Mouse (Mus musculus) heart, embryonic 12.5 days (tissue): ENCODE results near the gene Pde8a. TPM values are rescaled to one million over a fixed set of nuclear protein-coding genes. Genes with fewer than 3 reads are reported as not detected.

Source experiments
- ATAC-seq: fragments of 200-750 bp; cut with Nextera tagmentation; 2 replicates; pipeline ENCODE4 v1.8.0; 2017; ENCODE audit warnings: moderate TSS enrichment, moderate library complexity; ENCODE audit not compliant: insufficient number of reproducible peaks, low FRiP score
- H3K27ac ChIP-seq: fragments of 300-500 bp; sonication (generic); 2 replicates; pipeline ENCODE4 v1.5.1; 2016; ENCODE audit warnings: mild to moderate bottlenecking, moderate library complexity; ENCODE audit not compliant: poor library complexity, severe bottlenecking
- H3K27me3 ChIP-seq: fragments of 300-500 bp; sonication (generic); replicated peaks from 2 replicates; pipeline ENCODE4 v1.6.1; 2016; ENCODE audit warnings: mild to moderate bottlenecking, moderate library complexity
- H3K36me3 ChIP-seq: fragments of 300-500 bp; sonication (generic); 2 replicates; pipeline ENCODE4 v1.6.1; 2016; ENCODE audit warnings: mild to moderate bottlenecking, moderate library complexity
- H3K4me1 ChIP-seq: fragments of 300-500 bp; sonication (generic); replicated peaks from 2 replicates; pipeline ENCODE4 v1.6.1; 2016; ENCODE audit warnings: mild to moderate bottlenecking
- H3K4me2 ChIP-seq: fragments of 300-500 bp; sonication (generic); 2 replicates; pipeline ENCODE4 v1.6.1; 2016; ENCODE audit warnings: mild to moderate bottlenecking, moderate library complexity
- H3K4me3 ChIP-seq: fragments of 300-500 bp; sonication (generic); 2 replicates; pipeline ENCODE4 v1.5.1; 2016; ENCODE audit warnings: mild to moderate bottlenecking
- H3K9ac ChIP-seq: fragments of 300-500 bp; sonication (generic); 2 replicates; pipeline ENCODE4 v1.6.1; 2016; ENCODE audit warnings: mild to moderate bottlenecking, moderate library complexity
- H3K9me3 ChIP-seq: fragments of 300-500 bp; sonication (generic); replicated peaks from 2 replicates; pipeline ENCODE4 v1.6.1; 2016; ENCODE audit warnings: mild to moderate bottlenecking, moderate library complexity
- WGBS: fragments of 180-500 bp; shearing (Covaris S2); methylation state at CpG from one replicate; pipeline ENCODE4 v1.1.7; 2016; 5-methylcytosine and 5-hydroxymethylcytosine counted together
- polyA plus RNA-seq: library from polyadenylated mRNA; unstranded; fragments of >200 nt; fragmentation: Nextera tagmentation; extraction: Ambion mirVana; gene quantifications from 2 replicates; pipeline ENCODE4 v1.2.1, GENCODE M21; 2016

Pde8a gene
- polyA plus RNA-seq, 1 experiment from 2014 or later: 3.9 TPM

GRCm38 (mm10) chr7:81235600-81236223 lies 22.3 kb downstream of the Pde8a start:
- no peaks in the 10 kb centered on the region for H3K9me3 ChIP-seq
- no peak for ATAC-seq
- H3K9ac ChIP-seq: no peak overlapping the region
- no peaks in the 10 kb centered on the region for H3K36me3 ChIP-seq
- no peaks in the 10 kb centered on the region for H3K27me3 ChIP-seq
- no peaks in the 10 kb centered on the region for H3K4me1 ChIP-seq
- WGBS: 68% methylated on average over 4 of the region's 4 CpGs
- H3K27ac ChIP-seq: no peak overlapping the region
- no peak overlapping the region for H3K4me3 ChIP-seq
- H3K4me2 ChIP-seq: no peak overlapping the region

GRCm38 (mm10) chr7:81243361-81243760 lies 30.0 kb downstream of the Pde8a start:
- ATAC-seq: no peak
- Histone ChIP-seq H3K9me3 (0 out of 2 replicates have a peak, but pooled peaks cover 5% of the 10 kb centered on the region), H3K4me3 (no peak overlapping the region), H3K4me2 (no peak overlapping the region), H3K9ac (no peak overlapping the region), H3K4me1 (no peaks in the 10 kb centered on the region), H3K27ac (no peak overlapping the region), H3K36me3 (no peaks in the 10 kb centered on the region), H3K27me3 (no peaks in the 10 kb centered on the region)
- WGBS: 49% methylated on average over 5 of the region's 5 CpGs

DNA sequence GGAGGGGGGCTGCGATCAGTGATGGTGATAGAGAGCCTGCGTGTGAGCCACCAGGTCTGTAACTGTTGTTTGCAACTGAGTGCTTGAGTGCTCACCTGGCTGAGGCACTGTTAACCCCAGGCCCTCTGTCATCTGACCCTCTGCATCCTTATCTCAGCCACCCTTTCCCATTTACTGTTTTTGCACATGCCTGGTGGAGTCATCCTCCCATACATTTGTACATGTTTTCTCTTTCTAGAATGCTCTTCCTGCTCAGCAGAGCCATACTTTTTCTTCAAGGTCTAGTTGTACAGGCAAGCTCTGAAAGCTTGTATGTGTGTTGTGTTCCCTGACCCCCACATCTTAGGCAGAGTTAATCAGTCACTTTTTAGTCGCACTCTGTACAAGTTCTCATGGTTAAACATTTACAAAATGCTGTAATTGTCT lies 36.5 kb downstream of the Pde8a start:
- H3K9ac ChIP-seq: no peak overlapping the region
- 83% methylated on average over 3 of the region's 3 CpGs for WGBS
- H3K4me3 ChIP-seq: no peak overlapping the region
- H3K4me2 ChIP-seq: no peak overlapping the region
- no peak overlapping the region for H3K27ac ChIP-seq
- no peaks in the 10 kb centered on the region for H3K27me3 ChIP-seq
- no peak for ATAC-seq
- H3K4me1 ChIP-seq: no peaks in the 10 kb centered on the region; the same call in 1 of the 2 replicates
- H3K9me3 ChIP-seq: 0 out of 2 replicates have a peak, but pooled peaks cover 1% of the 10 kb centered on the region
- no peaks in the 10 kb centered on the region for H3K36me3 ChIP-seq

DNA sequence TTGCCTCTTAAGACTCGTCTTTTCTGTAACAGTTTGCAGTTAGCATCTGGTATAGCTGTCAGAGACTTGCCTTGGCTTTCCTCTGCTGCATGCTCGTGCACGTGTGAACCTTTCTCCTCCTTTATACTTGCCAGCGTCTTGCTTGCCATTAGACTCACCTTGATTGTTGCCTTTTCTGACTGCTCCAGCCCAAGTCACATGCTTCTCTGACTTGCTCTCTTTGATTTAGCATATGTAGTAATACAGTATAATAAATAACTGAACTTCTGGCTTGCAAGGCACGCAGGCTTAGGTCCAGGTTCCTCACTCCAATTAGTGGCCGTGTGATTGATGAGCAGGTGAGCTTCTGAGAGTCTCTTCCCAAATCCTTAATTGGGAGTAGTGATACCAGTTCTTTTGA lies 37.2 kb downstream of the Pde8a start:
- ATAC-seq: no peak
- H3K9ac ChIP-seq: no peak overlapping the region
- H3K36me3 ChIP-seq: no peaks in the 10 kb centered on the region
- H3K4me2 ChIP-seq: no peak overlapping the region
- H3K9me3 ChIP-seq: no peaks in the 10 kb centered on the region
- H3K27ac ChIP-seq: no peak overlapping the region
- 79% methylated on average over 6 of the region's 6 CpGs for WGBS
- H3K4me3 ChIP-seq: no peak overlapping the region
- H3K27me3 ChIP-seq: no peaks in the 10 kb centered on the region
- no peaks in the 10 kb centered on the region; the same call in 1 of the 2 replicates for H3K4me1 ChIP-seq

DNA sequence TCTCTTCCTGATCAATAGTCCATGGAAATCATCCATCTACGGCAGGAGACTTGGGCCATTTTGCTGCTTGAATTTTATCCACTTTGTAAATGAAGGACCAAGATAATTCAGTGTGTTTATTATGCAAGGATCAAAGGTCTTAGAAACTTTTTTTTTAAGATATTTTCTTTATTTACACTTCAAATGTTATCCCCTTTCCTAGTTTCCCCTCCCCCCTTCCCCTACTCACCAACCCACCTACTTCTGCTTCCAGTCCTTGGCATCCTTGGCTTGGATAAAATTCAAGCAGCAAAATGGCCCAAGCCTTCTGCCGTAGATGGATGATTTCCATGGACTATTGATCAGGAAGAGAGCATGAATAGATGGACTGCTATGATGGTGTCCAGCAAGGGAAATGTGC lies 38.1 kb downstream of the Pde8a start:
- no peak overlapping the region for H3K27ac ChIP-seq
- H3K4me3 ChIP-seq: no peak overlapping the region
- H3K27me3 ChIP-seq: no peaks in the 10 kb centered on the region
- H3K4me2 ChIP-seq: no peak overlapping the region
- WGBS: 83% methylated on average over 2 of the region's 2 CpGs
- no peak overlapping the region for H3K9ac ChIP-seq
- H3K9me3 ChIP-seq: no peaks in the 10 kb centered on the region
- H3K4me1 ChIP-seq: no peaks in the 10 kb centered on the region; the same call in 1 of the 2 replicates
- no peaks in the 10 kb centered on the region for H3K36me3 ChIP-seq
- no peak for ATAC-seq

DNA sequence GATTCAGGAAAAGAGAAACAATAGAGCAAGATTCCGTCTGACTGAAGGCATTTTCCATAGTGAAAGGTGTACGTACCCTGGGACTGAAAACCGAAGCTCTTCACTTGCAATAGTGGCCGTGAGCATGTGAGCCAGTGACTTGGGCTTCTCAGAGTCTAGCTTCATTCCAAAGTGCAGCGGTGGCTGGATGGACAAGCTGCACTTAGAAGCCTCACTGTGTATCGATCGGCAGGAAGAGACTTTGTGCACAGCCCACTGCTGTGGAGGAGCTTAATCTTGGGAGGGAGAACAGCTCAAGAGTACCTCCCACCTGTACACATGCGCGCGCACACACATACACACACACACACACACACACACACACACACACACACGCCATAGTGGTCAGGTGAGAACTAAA lies 39.9 kb downstream of the Pde8a start:
- Histone ChIP-seq H3K36me3 (no peaks in the 10 kb centered on the region), H3K4me2 (no peak overlapping the region), H3K4me3 (no peak overlapping the region), H3K9me3 (no peaks in the 10 kb centered on the region), H3K4me1 (no peaks in the 10 kb centered on the region; the same call in 1 of the 2 replicates), H3K27ac (no peak overlapping the region), H3K9ac (no peak overlapping the region), H3K27me3 (no peaks in the 10 kb centered on the region)
- ATAC-seq: no peak; the same call in 1 of the 2 replicates
- WGBS: 65% methylated on average over 11 of the region's 11 CpGs

GRCm38 (mm10) chr7:81254579-81254978 lies 41.2 kb downstream of the Pde8a start:
- Histone ChIP-seq H3K9ac (no peak overlapping the region), H3K4me1 (no peaks in the 10 kb centered on the region; the same call in 1 of the 2 replicates), H3K27me3 (no peaks in the 10 kb centered on the region), H3K36me3 (no peaks in the 10 kb centered on the region), H3K4me3 (no peak overlapping the region), H3K9me3 (no peaks in the 10 kb centered on the region), H3K27ac (no peak overlapping the region), H3K4me2 (no peak overlapping the region)
- ATAC-seq: no peak

DNA sequence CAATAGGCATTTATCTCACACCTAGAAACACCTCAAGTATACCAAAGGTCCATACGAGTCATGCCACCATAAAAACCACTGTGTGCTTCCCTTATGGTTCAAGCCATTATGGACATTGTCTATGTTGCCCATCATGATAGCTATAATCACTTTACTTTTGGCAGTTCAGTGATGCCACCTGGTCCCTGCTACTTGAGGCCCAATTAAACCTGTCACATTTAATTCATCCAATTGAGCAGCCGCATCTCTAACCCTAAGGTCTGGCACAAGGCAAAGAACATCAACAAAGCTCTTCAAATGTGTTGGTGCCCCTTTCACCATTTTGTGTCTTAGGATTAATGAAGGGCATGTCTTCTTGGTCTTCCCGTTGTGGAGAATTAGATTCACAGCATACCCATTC lies 42.1 kb downstream of the Pde8a start:
- no peaks in the 10 kb centered on the region for H3K9me3 ChIP-seq
- no peaks in the 10 kb centered on the region for H3K36me3 ChIP-seq
- no peak for ATAC-seq
- no peak overlapping the region for H3K4me2 ChIP-seq
- H3K4me1 ChIP-seq: no peaks in the 10 kb centered on the region; the same call in 1 of the 2 replicates
- no peak overlapping the region for H3K9ac ChIP-seq
- H3K27me3 ChIP-seq: no peaks in the 10 kb centered on the region
- 84% methylated on average over 3 of the region's 3 CpGs for WGBS
- no peak overlapping the region for H3K27ac ChIP-seq
- no peak overlapping the region for H3K4me3 ChIP-seq

DNA sequence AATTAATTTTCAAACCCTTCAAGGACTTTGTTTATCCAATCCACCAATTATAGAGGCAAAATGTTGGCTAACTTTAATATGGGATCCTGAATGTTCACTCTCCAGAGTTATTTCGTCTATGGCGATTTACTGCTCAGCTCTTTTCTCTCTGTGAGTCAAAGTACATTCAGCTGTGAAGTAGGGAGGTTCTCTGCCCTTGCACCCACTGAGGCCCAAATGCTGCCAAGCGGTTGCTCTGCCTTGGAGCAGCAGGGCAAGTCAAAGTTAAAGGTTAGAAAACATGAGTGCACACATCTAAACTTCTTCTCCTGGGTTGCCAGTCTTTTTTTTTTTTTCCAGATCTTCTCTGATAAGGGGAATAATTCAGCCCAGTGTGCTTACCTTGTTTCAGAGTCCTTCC lies 43.4 kb downstream of the Pde8a start:
- 84% methylated on average over 3 of the region's 3 CpGs for WGBS
- Histone ChIP-seq H3K4me3 (no peak overlapping the region), H3K36me3 (no peaks in the 10 kb centered on the region), H3K27ac (no peak overlapping the region), H3K9me3 (no peaks in the 10 kb centered on the region), H3K27me3 (no peaks in the 10 kb centered on the region), H3K4me1 (peaks cover 7% of the 10 kb centered on the region), H3K9ac (no peak overlapping the region), H3K4me2 (no peak overlapping the region)
- ATAC-seq: no peak

DNA sequence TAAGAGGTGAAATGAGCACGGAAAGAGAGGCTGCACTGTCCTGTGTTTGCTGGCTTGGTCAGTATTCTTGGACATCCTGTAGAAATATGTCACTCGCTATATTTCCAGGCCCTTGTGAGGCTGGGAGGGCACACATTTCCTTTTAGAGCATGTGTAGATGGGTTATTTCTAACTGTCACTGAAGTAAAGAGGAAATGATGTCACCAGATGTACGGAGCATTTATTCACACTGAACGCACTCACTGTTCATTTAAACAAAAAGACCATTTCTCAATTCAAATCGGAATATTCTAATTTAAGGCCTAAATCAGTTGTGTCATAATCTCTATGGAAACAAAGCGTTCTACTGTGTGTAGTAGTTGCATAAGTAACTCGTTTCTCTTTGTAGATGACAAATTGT lies 48.2 kb downstream of the Pde8a start:
- WGBS: 63% methylated on average over 7 of the region's 7 CpGs
- Histone ChIP-seq H3K4me2 (no peak overlapping the region), H3K36me3 (no peaks in the 10 kb centered on the region), H3K9me3 (no peaks in the 10 kb centered on the region), H3K27ac (no peak overlapping the region), H3K4me1 (peaks cover 7% of the 10 kb centered on the region; the same call in 1 of the 2 replicates), H3K4me3 (no peak overlapping the region), H3K9ac (no peak overlapping the region), H3K27me3 (no peaks in the 10 kb centered on the region)
- ATAC-seq: no peak

GRCm38 (mm10) chr7:81272908-81273307 lies 59.5 kb downstream of the Pde8a start:
- no peaks in the 10 kb centered on the region for H3K27me3 ChIP-seq
- H3K9me3 ChIP-seq: no peaks in the 10 kb centered on the region
- H3K36me3 ChIP-seq: no peaks in the 10 kb centered on the region
- ATAC-seq: no peak
- H3K4me3 ChIP-seq: no peak overlapping the region
- H3K4me2 ChIP-seq: no peak overlapping the region
- no peak overlapping the region for H3K27ac ChIP-seq
- H3K4me1 ChIP-seq: 0 out of 2 replicates have a peak, but pooled peaks cover 2% of the 10 kb centered on the region
- H3K9ac ChIP-seq: no peak overlapping the region
- whole genome bisulfite sequencing: 46% methylated on average over 3 of the region's 3 CpGs

- H3K9me3 ChIP-seq: no peaks in the 10 kb centered on the region
- no peak overlapping the region for H3K27ac ChIP-seq
- 71% methylated on average over 6 of the region's 6 CpGs for WGBS
- no peaks in the 10 kb centered on the region for H3K27me3 ChIP-seq
- H3K4me2 ChIP-seq: no peak overlapping the region
- no peak for ATAC-seq
- no peaks in the 10 kb centered on the region for H3K36me3 ChIP-seq
- H3K9ac ChIP-seq: no peak overlapping the region
- H3K4me1 ChIP-seq: no peaks in the 10 kb centered on the region
- H3K4me3 ChIP-seq: no peak overlapping the region
These were observed 65.6 kb downstream of the Pde8a start for GRCm38 (mm10) chr7:81278966-81279365.
